Mouse (Mus musculus) heart, adult 2 months (tissue): ENCODE results near the gene Slc6a19.

Source experiments
- CTCF ChIP-seq: fragments of 200-600 bp; IDR thresholded peaks from 2 replicates; pipeline ENCODE4 v1.8.1; 2022; ENCODE audit warnings: antibody characterized with exemption, mild to moderate bottlenecking, moderate library complexity
- EP300 ChIP-seq: fragments of 200-500 bp; IDR thresholded peaks from 2 replicates; pipeline ENCODE4 v1.6.1; 2011; ENCODE audit warnings: low read depth, low read length, control low read depth; ENCODE audit not compliant: insufficient read depth

DNA sequence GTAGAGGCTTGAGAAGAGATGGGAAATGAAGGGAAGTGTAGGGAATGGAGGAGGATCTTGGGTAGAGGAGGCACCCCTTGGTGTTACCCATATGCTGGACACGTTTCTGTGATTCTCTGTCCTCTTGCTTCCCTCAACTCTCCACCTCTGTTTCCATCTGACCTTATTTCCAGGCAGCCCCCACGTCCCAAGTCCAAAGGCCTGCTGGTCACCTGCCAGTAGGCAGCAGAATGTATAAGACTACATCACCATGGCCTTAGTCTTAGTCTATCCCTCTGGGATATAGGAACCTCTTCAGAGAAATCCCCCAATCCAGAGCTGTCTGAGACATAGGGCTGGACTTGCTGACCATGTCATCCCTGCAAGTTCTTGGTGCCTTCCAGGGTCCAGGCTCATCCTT, 25.4 kb downstream of the Slc6a19 start:
- TF ChIP-seq EP300 (no peak), CTCF (no peak)
